Mouse (Mus musculus): ENCODE data around the gene Chkb.

- TF ChIP-seq POLR2A (IDR thresholded peaks at IDR 0.05; ENCODE audit: control insufficient read depth, extremely low read depth, insufficient read depth, low read length, poor library complexity) = no peak
- no peak for TF ChIP-seq CTCF (IDR thresholded peaks at IDR 0.05; ENCODE audit: borderline replicate concordance, control insufficient read depth, extremely low read depth, insufficient read depth, low read length, poor library complexity)
Observed at GRCm38 (mm10) chr15:89477806-89478205, 48.1 kb upstream of the Chkb start.

Measured in thymus, adult 2 months (tissue).